Mouse (Mus musculus): ENCODE measurements around the gene Cst8. TPM values are rescaled to one million over a fixed set of nuclear protein-coding genes. Genes with fewer than 3 reads are reported as not detected.

The Cst8 gene
- polyA plus RNA-seq, 1 experiment from 2014 or later, result not detected

Other genes starting within 250 kb of the Cst8 start
- gene Nxt1, start 126.2 kb upstream of the Cst8 start, polyA plus RNA-seq (2014; fragmentation: Nextera tagmentation; extraction: Ambion mirVana), result 79.0 and 95.2 TPM in 2 replicates
- gene Gzf1, start 117.8 kb upstream of the Cst8 start, polyA plus RNA-seq (2014; fragmentation: Nextera tagmentation; extraction: Ambion mirVana), result 21.1 and 21.6 TPM in 2 replicates
- gene Napb, start 66.3 kb upstream of the Cst8 start, polyA plus RNA-seq (2014; fragmentation: Nextera tagmentation; extraction: Ambion mirVana), result 24.6 and 34.7 TPM in 2 replicates
- not detected in 2 replicates for gene Cstl1, start 48.4 kb upstream of the Cst8 start, polyA plus RNA-seq (2014; fragmentation: Nextera tagmentation; extraction: Ambion mirVana)
- not detected in 2 replicates for gene Cst11, start 27.3 kb upstream of the Cst8 start, polyA plus RNA-seq (2014; fragmentation: Nextera tagmentation; extraction: Ambion mirVana)
- gene 8030411F24Rik, start 16.8 kb upstream of the Cst8 start, polyA plus RNA-seq (2014; fragmentation: Nextera tagmentation; extraction: Ambion mirVana), result not detected in 2 replicates
- gene Cst12, start 9.4 kb upstream of the Cst8 start, polyA plus RNA-seq (2014; fragmentation: Nextera tagmentation; extraction: Ambion mirVana), result not detected in 2 replicates
- gene Cst13, start 21.3 kb downstream of the Cst8 start, polyA plus RNA-seq (2014; fragmentation: Nextera tagmentation; extraction: Ambion mirVana), result not detected in 2 replicates
- gene Cst9, start 36.4 kb downstream of the Cst8 start, polyA plus RNA-seq (2014; fragmentation: Nextera tagmentation; extraction: Ambion mirVana), result not detected in 2 replicates
- not detected in 2 replicates for gene 9230104L09Rik, start 66.3 kb downstream of the Cst8 start, polyA plus RNA-seq (2014; fragmentation: Nextera tagmentation; extraction: Ambion mirVana)
- 547 and 623 TPM in 2 replicates for gene Cst3, start 76.9 kb downstream of the Cst8 start, polyA plus RNA-seq (2014; fragmentation: Nextera tagmentation; extraction: Ambion mirVana)
- not detected in 2 replicates for gene Gm1330, start 204.5 kb downstream of the Cst8 start, polyA plus RNA-seq (2014; fragmentation: Nextera tagmentation; extraction: Ambion mirVana)
- gene Gm10750, start 218.5 kb downstream of the Cst8 start, polyA plus RNA-seq (2014; fragmentation: Nextera tagmentation; extraction: Ambion mirVana), result not detected in 2 replicates